Mouse (Mus musculus) spleen, adult 12 weeks (tissue): ENCODE results near the gene Lmx1b.

ENCODE experiments used
- DNase-seq: peaks from one replicate; pipeline ENCODE4 v3.0.0; 2022; ENCODE audit warnings: low spot score

Lmx1b gene

GRCm38 (mm10) chr2:33640171-33640721, at the start of gene Lmx1b:
Gene Lmx1b (minus strand): TSS chr2:33640511.
- DNase-seq = no peak

- DNase-seq = no peak
Observed at GRCm38 (mm10) chr2:33689880-33690462, 49.7 kb upstream of the Lmx1b start.

GRCm38 (mm10) chr2:33689155-33689879, 49.0 kb upstream of the Lmx1b start:
- DNase-seq = no peak

- no peak for DNase-seq
Observed at GRCm38 (mm10) chr2:33683594-33683993, 43.3 kb upstream of the Lmx1b start.

GRCm38 (mm10) chr2:33683095-33683494, 42.8 kb upstream of the Lmx1b start:
- no peak for DNase-seq

- DNase-seq = peak; percentile 25
Observed at GRCm38 (mm10) chr2:33682219-33682618, 41.9 kb upstream of the Lmx1b start.

- no peak for DNase-seq
Observed at GRCm38 (mm10) chr2:33678950-33679654, 38.8 kb upstream of the Lmx1b start.

GRCm38 (mm10) chr2:33672701-33673472, 32.6 kb upstream of the Lmx1b start:
- DNase-seq = no peak

- no peak for DNase-seq
Observed at GRCm38 (mm10) chr2:33668741-33669140, 28.4 kb upstream of the Lmx1b start.

GRCm38 (mm10) chr2:33666388-33666945, 26.2 kb upstream of the Lmx1b start:
- no peak for DNase-seq

- no peak for DNase-seq
Observed at GRCm38 (mm10) chr2:33665363-33666058, 25.2 kb upstream of the Lmx1b start.

- DNase-seq = no peak
Observed at GRCm38 (mm10) chr2:33664661-33665060, 24.4 kb upstream of the Lmx1b start.

- no peak for DNase-seq
Observed at GRCm38 (mm10) chr2:33659288-33659629, 18.9 kb upstream of the Lmx1b start.

- no peak for DNase-seq
Observed at GRCm38 (mm10) chr2:33658602-33659287, 18.4 kb upstream of the Lmx1b start.

GRCm38 (mm10) chr2:33652517-33653198, 12.3 kb upstream of the Lmx1b start:
- DNase-seq = no peak

- DNase-seq = no peak
Observed at GRCm38 (mm10) chr2:33649371-33649770, 9.1 kb upstream of the Lmx1b start.

GRCm38 (mm10) chr2:33648894-33649293, 8.6 kb upstream of the Lmx1b start:
- no peak for DNase-seq

- DNase-seq = no peak
Observed at GRCm38 (mm10) chr2:33646283-33646550, 5.9 kb upstream of the Lmx1b start.

GRCm38 (mm10) chr2:33645538-33646282, 5.4 kb upstream of the Lmx1b start:
- no peak for DNase-seq
